Mouse (Mus musculus) spleen, postnatal 36 days (tissue): ENCODE results near the gene Olfr312.
"Not testable (repeated sequence)": the region's sequence is repeated elsewhere in the genome, so short reads cannot be mapped to it uniquely, and the experiment has no call there.

Experiments used
- DNase-seq, 2 experiments: peaks; one replicate each; pipeline ENCODE4 v3.0.0; 2022; ENCODE audit warnings: low spot score in 2 of 2, mixed read lengths in 1 of 2

Olfr312 gene

DNA sequence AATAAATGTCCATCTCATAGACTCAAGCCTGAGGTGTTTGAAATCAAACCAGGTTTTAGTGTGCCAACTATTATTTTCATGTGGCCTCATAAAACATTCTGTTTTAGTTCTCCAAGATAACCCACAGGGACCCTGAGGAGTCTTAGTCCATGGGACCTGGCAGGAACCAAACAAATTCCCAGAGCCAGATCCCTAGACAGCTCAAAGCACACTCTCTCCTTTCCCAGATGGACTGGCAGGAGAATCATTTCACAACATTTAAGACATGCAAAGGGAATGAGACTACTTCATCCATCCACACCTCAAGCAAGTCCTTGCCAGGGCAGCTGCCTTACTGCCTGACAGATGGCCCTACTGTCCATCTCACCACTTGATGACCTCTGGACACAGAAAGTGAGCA is at the start of gene Olfr312:
Olfr312 (plus strand) TSS at position 301 of the 400 bp plus-strand sequence.
- DNase-seq, result not testable (repeated sequence)

- DNase-seq, result no peak
These were observed 46.5 kb upstream of the Olfr312 start, which contains the start of gene Olfr314 for GRCm38 (mm10) chr11:58782480-58783089. Gene Olfr314, plus strand, starts transcription at chr11:58782952.

GRCm38 (mm10) chr11:58784182-58784581 is 44.9 kb upstream of the Olfr312 start:
- no peak for DNase-seq

DNA sequence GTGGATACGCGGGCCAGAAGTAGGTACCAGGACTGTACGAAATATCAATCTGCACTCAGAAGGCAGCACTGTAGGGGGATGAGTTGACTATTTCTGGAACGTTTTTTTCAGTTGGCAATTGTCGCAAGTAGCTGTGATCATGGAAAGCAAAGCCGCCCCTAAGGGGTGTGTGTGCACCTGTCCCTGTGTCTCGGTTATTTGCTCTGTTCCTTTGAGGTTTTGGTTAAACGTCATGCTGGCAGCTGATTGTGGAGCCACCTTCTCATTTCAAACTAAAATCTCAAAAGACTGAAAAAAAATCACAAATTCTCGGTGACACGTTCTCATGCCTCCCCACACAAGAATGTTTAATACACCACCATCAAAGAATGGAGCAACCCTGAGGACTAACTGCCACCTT is 41.4 kb upstream of the Olfr312 start:
- DNase-seq, result no peak

GRCm38 (mm10) chr11:58788346-58788745 is 40.7 kb upstream of the Olfr312 start:
- peak; percentile 23 to 26 for DNase-seq

GRCm38 (mm10) chr11:58789532-58789931 is 39.5 kb upstream of the Olfr312 start:
- DNase-seq, result peak; percentile 10 to 16

- peak; percentile 33 to 48 for DNase-seq
These were observed 39.0 kb upstream of the Olfr312 start for GRCm38 (mm10) chr11:58790053-58790452.

DNA sequence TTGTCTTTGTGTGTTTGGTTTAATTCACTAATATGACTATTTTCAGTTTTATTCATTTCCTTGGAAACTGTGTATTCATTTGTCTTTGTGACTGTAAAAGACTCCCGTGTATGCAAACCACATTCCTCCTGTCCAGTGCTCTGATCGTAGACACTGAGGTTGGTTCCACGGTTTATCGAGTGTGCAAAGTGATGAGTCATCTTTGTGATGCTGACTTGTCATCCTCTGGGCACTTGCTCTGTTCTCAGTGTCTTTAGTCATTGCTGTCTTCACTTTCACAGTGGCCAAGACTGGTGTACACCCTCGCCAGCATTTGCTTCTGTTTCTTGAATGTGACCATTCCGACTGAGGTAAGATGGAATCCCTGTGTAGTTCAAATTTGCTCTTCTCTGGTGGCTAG is 38.4 kb upstream of the Olfr312 start:
- no peak for DNase-seq

DNA sequence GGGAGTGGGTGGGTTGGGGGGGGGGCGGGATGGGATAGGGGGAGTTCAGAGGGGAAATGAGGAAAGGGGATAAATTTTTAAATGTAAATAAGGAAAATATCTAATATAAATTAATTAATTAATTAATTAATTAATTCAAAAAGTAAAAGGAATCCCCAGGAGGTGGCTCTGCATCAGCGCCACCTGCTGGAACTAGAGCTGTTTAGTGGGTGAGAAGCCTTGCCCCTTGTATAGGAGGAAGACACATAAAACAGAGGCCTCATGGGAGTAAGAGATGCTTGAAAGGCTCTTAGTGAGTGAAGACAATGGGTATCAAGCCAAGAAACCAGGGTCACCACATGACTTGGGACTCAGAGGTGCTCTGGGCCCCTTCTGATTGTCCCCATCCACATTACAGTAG is 33.2 kb upstream of the Olfr312 start:
- DNase-seq, result peak in 1 of 2 experiments; percentile 19

GRCm38 (mm10) chr11:58796850-58797249 is 32.2 kb upstream of the Olfr312 start:
- DNase-seq, result no peak

DNA sequence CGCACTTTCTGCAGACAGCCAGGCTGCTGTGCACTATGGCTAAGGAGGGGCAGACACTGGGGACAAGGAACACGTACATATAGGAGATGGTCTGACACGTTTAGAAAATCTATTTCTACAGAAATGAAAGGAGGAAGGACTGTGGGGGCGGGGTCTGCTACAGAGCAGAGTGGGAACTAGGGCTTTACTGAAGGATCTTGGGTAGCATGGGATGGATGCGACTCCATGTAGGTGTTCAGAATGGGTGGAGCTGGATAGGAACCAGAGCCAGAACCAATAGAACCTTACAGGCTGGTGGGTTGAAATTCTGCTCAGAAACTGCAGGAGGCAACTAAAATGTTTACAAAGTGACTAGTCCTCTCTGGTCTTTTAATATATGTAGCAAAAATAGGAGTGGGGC is 29.3 kb upstream of the Olfr312 start:
- no peak for DNase-seq

GRCm38 (mm10) chr11:58801558-58802228 is 27.3 kb upstream of the Olfr312 start, which contains the start of gene Fam183b:
Gene Fam183b, minus strand, starts transcription at chr11:58801960.
- no peak for DNase-seq

- no peak for DNase-seq
These were observed 25.2 kb upstream of the Olfr312 start for GRCm38 (mm10) chr11:58803871-58804270.

GRCm38 (mm10) chr11:58804393-58804792 is 24.6 kb upstream of the Olfr312 start:
- no peak for DNase-seq

GRCm38 (mm10) chr11:58812001-58812400 is 17.0 kb upstream of the Olfr312 start:
- DNase-seq, result no peak

GRCm38 (mm10) chr11:58814700-58815099 is 14.3 kb upstream of the Olfr312 start, which contains the start of gene Olfr313:
Gene Olfr313, plus strand, starts transcription at chr11:58815000.
- not testable (repeated sequence) for DNase-seq

- no peak for DNase-seq
These were observed 13.4 kb upstream of the Olfr312 start for GRCm38 (mm10) chr11:58815676-58816075.

DNA sequence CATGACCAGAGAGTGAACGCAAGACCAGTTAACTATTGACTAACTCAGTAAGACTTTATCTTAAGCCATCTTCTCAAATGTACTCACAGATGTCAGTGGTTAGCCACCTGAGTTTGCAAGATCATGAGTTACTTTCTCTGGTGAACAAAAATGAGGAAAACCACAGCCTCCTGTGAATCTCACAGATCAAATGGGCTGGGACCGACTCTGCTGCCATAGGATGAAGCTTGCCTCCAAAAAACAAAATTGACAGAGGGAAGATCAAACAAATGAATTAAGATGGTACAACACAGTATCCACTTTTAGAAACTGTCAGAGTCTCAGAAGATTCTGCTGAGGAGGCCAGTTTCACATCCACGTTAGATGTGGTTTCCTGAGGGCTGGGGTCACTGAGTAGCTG is 727 bp downstream of the Olfr312 start:
- DNase-seq, result no peak

- DNase-seq, result not testable (repeated sequence)
These were observed 3.5 kb downstream of the Olfr312 start for GRCm38 (mm10) chr11:58832541-58832940.

DNA sequence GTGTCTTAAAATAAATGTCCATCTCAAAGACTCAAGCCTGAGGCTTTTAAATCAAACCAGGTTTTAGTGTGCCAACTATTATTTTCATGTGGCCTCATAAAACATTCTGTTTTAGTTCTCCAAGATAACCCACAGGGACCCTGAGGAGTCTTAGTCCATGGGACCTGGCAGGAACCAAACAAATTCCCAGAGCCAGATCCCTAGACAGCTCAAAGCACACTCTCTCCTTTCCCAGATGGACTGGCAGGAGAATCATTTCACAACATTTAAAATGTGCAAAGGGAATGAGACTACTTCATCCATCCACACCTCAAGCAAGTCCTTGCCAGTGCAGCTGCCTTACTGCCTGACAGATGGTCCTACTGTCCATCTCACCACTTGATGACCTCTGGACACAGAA is 9.9 kb downstream of the Olfr312 start, which contains the start of gene Olfr311:
Olfr311 (plus strand) TSS at position 301 of the 400 bp plus-strand sequence.
- not testable (repeated sequence) for DNase-seq

- DNase-seq, result peak; percentile 91 to 95
These were observed 18.0 kb downstream of the Olfr312 start, which contains the start of gene Gm12258 for GRCm38 (mm10) chr11:58846919-58847461. Gene Gm12258, plus strand, starts transcription at chr11:58847158.

DNA sequence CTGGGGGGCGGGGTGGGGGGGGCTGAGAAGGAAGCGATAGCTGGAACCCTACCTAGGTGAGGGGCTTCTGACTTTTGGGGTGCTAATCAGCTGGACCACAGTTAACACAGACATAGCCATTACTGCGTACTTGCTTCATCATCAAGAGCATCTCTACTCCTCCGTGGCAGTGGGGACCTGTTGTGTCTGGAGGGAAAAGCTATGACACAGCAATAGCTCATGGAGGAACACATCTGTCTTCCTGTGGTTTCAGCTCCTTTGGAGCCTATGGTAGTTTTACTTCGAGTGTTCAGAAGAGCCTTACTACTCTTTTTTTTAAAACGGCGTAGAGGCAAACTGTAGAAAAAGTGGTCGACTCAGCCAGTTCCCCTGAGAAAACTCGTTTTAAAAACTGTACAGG is 18.6 kb downstream of the Olfr312 start:
- no peak for DNase-seq

DNA sequence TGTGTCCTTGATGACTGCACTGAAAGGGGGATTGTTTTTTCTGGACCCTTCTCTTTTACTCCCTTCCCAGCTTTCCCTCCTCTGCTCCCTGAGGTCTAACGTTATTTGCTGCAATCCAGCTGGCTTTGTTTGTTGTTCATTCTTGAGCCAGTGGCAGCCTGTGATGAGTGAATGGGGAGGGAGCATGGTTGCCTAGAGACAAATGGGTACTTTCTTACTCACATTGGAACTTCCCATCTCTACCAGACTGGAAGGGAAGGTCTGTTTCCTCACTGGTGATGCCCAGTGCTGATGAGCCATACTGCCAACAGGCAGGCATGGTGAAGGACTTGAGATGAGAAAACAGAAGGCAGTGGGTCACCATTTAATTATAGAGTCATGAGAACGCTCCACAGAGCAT is 20.7 kb downstream of the Olfr312 start:
- no peak for DNase-seq
